Mouse (Mus musculus): ENCODE measurements at regions not wholly inside any gene's neighbourhood (a gene's known extent, or its start where the extent isn't known, plus 50 kb on each side); places are given as distances from the start of the nearest gene placed in this dataset.

GRCm38 (mm10) chr6:139391307-139391706 is 110.5 kb downstream of the Rergl start:
- peak; percentile 63 to 77 for DNase-seq (ENCODE audit: low spot score in 2 of 2)

DNA sequence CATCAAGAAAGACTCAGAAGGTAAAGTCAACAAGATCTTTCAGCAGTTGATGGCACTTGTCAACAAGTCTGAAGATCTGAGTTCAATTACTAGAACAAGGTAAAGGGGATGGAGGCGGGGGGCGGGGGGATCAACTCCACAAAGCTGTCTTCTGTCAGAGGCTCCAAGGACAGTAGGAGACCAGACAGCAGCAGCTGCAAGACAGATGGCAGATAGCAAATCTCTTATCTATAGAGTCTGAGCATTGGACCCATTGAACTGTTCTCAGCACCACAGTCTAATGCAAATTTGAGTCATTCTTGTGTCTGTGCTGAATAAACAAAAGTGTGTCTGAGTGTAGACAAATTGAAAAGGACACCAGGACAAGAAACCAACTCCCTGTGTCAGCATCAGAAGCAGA is 150.8 kb downstream of the Rergl start:
- no peak for DNase-seq (ENCODE audit: low spot score in 2 of 2)

DNA sequence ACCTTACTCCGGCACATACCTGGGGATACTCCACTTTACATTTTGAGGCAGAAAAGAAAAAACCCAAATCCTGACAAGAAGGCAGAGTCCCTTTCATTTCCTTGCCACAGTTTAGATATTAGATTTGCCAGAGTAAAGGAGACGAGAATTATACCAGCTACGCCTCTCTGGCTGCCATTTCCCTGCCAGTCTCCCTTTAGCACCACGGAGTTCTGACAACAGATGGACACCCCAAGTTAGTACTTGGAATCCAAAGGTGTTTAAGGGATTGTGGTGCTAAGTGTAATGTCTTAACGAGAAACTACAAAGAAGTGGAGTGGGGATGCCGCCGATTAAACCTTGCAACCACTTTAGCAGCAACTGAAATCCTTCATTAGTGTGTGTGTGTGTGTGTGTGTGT is 176.6 kb downstream of the Rergl start:
- no peak for DNase-seq (ENCODE audit: low spot score in 2 of 2)

DNA sequence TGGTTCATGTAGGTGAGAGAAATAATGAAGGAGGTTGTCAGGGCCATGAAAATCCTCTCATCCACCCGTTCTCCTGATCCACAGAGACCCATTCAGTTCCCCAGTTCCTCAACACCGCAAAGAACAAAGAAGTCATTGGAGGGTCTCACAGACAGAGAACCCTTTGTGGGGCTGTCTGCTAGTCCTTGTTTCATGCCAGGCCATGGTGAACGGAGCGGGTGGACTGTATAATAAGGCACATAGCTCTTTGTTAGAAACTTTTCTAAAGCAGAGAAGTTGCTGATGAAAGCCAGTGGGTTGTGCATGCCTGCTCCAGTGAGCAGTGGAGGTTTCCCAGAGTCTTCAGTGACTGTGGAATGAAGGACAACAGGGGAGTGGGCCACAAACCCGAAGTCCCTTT is 194.1 kb downstream of the Rergl start:
- DNase-seq (ENCODE audit: low spot score in 2 of 2): peak; percentile 4 to 13

GRCm38 (mm10) chr6:139304306-139304705 is 197.5 kb downstream of the Rergl start:
- DNase-seq (ENCODE audit: low spot score in 2 of 2): no peak

DNA sequence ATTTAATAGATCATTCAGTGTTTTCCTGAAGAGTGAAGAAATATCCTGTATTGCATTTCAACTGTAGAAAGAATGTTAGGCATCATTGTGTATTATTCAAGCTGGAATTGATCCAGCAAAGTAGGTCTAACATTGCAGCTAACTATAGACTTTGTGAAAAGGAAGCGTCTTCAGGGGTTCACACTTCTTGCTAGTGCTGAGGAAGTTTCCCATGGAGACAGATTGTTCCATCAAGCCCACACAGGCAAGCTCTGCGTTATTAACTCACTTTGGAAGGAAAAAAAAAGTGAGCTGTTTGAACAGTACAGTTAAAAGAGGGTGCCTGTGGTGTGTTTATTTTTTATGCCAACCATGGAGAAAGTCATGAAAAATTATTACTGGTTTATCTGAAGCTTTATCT is 206.1 kb downstream of the Rergl start:
- no peak for DNase-seq (ENCODE audit: low spot score in 2 of 2)

GRCm38 (mm10) chr6:139279093-139279492 is 222.7 kb downstream of the Rergl start:
- no peak for DNase-seq (ENCODE audit: low spot score in 2 of 2)

DNA sequence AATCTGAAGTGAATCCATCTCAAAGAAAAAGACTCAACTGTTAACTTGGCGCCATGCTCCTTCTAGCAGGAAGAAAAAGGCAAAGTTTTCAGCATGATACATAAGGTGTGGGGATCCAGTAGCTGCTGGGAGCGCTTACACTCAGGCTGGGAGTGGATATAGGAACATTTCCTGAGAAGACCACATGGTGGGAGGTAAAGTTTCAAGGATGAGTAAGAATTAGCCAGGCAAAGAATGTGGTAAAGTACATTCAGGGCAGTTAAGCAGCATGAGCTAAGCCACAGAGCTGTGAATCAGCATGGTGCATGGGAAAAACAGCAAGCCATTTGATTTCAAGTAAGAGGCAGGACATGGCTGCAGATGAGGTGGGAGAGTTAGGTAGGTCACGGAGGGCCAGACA is 226.3 kb downstream of the Rergl start:
- DNase-seq (ENCODE audit: low spot score in 2 of 2): no peak

- DNase-seq (ENCODE audit: low spot score in 2 of 2): no peak
Measured at GRCm38 (mm10) chr6:139253704-139254103, 248.1 kb downstream of the Rergl start.

GRCm38 (mm10) chr6:139248920-139249547 is 252.7 kb downstream of the Rergl start:
- peak; percentile 78 to 83 for DNase-seq (ENCODE audit: low spot score in 2 of 2)

DNA sequence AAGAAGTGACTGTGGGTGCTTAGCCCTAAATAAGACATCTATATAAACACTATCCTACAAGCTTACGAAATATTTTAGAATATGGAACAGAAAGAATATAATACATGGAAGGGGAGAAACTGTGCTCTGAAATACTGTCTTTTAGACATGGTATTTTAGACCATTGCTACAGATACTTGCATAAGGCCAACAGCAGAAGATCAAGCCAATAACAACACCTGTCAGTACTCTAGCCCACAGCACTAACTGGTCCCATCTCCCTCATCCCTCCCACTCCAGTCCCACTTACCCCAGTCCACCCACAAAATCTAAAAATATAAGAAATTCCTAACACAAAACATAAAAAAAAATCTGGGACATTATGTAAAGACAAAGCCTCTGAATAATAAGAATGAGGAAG is 275.6 kb downstream of the Rergl start:
- no peak for DNase-seq (ENCODE audit: low spot score in 2 of 2)

DNA sequence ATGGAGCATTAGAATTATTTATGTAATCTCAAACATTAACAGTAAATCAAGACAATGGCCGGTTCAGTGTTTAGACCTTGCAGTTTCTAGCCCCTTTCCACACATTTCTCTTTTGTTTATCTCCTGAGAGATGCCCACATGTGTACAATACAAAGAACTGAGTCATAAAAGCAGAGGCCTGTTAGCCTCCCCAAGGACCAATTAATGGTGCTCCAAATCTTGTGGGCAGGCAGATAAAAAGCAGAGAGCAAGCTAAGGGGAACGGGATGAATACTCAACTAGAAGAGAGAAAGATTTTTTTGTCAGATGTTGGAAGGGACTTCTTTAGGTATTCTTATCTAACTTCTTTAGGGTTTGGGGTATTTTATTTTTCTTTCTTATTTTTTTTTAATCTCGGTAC is 287.3 kb downstream of the Rergl start:
- no peak for DNase-seq (ENCODE audit: low spot score in 2 of 2)

DNA sequence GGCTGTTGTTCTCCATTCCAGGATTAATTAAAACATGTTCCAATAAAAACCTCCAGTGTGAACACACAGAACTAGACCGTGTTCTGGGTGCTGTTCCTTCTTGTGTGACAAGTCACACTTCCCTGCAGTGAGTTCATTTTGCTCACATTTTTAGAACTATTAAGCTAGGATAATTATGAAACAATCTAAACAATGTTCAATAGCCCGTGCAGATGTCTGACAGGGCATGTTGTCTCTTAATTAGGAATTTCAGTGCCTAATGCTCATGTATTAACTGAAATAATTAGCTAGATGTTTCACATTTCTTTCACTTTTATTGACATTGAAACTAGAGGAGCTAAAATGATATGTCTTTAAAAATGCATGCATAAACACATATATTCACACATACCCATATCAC is 291.5 kb downstream of the Rergl start:
- DNase-seq (ENCODE audit: low spot score in 2 of 2): no peak

GRCm38 (mm10) chr6:139198601-139199000 is 303.2 kb downstream of the Rergl start:
- no peak for DNase-seq (ENCODE audit: low spot score in 2 of 2)

DNA sequence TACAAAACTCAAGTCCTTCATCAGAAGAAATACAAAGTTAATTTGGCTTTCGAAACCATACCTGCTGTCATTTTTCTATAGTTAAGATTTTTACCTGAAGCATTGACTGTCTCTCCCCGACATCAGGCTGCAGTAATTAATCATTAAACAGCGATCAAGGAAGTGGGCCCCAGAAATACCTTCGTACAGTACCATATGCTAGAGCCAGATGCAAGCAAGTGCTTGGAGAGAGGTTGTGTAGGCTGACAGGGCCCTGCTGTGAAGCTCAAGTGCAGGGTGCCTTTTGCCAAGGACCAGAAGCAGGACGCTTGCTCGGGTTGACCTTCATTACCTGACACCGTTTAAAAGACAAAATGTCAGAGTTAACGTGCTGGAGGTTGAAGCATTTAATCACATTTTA is 315.3 kb downstream of the Rergl start:
- DNase-seq (ENCODE audit: low spot score in 2 of 2): no peak

DNA sequence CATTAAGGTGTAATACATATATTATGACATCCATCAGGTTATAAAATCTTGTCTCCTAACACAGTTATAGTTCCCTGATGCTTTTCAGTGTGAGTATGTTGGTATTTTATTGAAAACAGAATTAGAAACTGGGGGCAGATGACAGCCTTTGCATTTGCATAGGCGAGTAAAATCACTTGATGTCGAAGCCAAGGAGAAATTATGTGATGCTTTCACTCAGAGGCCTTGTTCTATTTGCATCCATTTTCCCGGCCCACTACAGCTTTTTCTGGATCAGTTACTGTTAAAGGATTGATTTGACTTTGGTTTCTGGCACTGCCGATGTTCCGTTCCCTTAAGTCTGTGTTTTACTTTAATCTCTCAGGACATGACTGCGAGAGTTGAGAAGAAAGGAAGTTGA is 341.4 kb downstream of the Rergl start:
- no peak for DNase-seq (ENCODE audit: low spot score in 2 of 2)

DNA sequence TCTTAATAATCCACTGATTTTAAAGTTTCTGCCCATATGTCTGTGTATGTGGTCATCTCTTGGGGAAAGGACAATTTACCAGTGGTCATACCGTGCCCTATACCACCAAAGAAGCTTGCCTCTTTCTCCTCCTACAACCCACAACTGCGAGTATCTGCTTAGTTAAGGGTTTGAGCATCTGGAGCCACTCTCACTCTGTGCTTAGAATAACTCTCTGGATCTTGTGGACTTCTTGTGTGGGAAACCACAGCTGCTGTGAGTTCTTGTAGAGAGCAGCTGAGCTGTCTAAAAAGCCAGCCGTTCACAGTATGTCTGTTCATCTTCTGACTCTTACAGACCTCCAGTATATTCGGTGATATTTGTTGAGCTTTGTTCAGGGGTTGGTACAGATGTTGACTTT is 342.0 kb downstream of the Rergl start:
- no peak for DNase-seq (ENCODE audit: low spot score in 2 of 2)

- DNase-seq (ENCODE audit: low spot score in 2 of 2): no peak
Measured at GRCm38 (mm10) chr6:139154802-139155201, 347.0 kb downstream of the Rergl start.

GRCm38 (mm10) chr6:139135693-139136092 is 366.1 kb downstream of the Rergl start:
- DNase-seq (ENCODE audit: low spot score in 2 of 2): no peak

- peak in 1 of 2 experiments; percentile 11 for DNase-seq (ENCODE audit: low spot score in 2 of 2)
Measured at GRCm38 (mm10) chr6:139132083-139132679, 369.6 kb downstream of the Rergl start.

DNA sequence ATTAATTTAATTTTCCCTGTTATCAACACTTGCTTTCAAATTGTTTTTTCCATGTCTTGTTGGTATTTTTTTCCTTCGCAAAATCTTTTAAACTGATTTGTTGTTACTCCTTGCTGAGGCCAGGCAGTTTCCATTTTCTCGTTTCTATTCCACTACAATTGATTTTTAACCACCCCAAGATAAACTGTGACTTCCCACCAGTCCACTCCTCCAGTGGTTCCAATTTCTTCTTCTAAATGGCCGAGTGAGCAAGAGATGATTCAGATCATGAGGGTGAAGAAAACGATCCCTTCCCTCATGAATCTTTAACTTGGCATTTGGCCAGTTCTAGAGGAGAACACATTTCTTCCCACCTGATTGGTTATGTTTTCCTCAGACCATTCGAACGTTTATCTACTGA is 393.5 kb downstream of the Rergl start:
- DNase-seq (ENCODE audit: low spot score in 2 of 2): no peak

DNA sequence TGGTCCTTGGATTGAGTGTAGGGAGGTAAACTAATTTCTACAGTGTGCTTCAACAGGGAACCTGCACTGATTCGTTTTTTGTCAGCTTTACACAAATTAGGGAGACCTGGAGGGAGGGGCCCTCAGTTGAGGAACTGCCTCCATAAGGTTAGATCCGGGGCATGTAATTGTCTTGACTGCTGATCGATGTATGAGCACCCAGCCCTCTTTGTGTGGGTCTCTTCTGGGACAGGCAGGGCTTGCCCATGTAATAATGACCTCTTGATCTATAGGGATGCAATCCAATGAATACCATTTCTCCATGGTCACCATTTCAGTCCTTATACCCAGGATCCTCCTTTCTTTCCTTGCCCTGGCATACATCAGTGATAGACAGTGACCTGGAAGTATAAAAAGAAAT is 398.4 kb downstream of the Rergl start:
- no peak for DNase-seq (ENCODE audit: low spot score in 2 of 2)

GRCm38 (mm10) chr6:139099273-139099672 is 402.5 kb downstream of the Rergl start:
- DNase-seq (ENCODE audit: low spot score in 2 of 2): no peak
